In genomic region chr19:6397582-6398249, GRCm38 (mm10) we compare ENCODE assay signal across 9 mouse cellular contexts. TPM values are rescaled to one million over a fixed set of nuclear protein-coding genes. Genes with fewer than 3 reads are reported as not detected.
DNase-seq lines count a peak whose midpoint lies in the region; ATAC-seq and TF ChIP-seq lines count a peak whose summit lies in the region.
"Had no signal": no experiment of that assay in that cellular context is flagged by ENCODE, and none has a peak within 500 bp of the region (broad histone marks: within the 10 kb centered on the region; RNA-seq: fewer than 3 reads in every experiment).

No protein-coding gene starts in this region.

- no peak for ATAC-seq in hindbrain, embryonic 14.5 days (ENCODE audit: low FRiP score)

- H3K4me1 ChIP-seq in cerebellum, adult 2 months (ENCODE audit: control insufficient read depth, insufficient read depth, low read length), result peaks cover 5% of the 10 kb centered on the region; the same call in 1 of the 2 replicates
- H3K4me1 ChIP-seq in hindbrain, embryonic 14.5 days (replicated peaks; ENCODE audit: control insufficient read depth, insufficient read depth, low read length), result peaks cover 28% of the 10 kb centered on the region
- peaks cover 51% of the 10 kb centered on the region for H3K4me1 ChIP-seq in hindbrain, embryonic 10.5 days (replicated peaks)
- peaks cover 36% of the 10 kb centered on the region for H3K4me1 ChIP-seq in thymus, adult 2 months (replicated peaks; ENCODE audit: control insufficient read depth, insufficient read depth, low read length)

- H3K4me3 ChIP-seq in cerebellum, adult 2 months (replicated peaks; ENCODE audit: insufficient read depth, low read depth, low read length), result no peak overlapping the region
- H3K4me3 ChIP-seq in hindbrain, embryonic 14.5 days (replicated peaks; ENCODE audit: low read length), result no peak overlapping the region; the same call in 1 of the 2 replicates
- no peak overlapping the region for H3K4me3 ChIP-seq in hindbrain, embryonic 10.5 days
- H3K4me3 ChIP-seq in thymus, adult 2 months (ENCODE audit: control insufficient read depth, insufficient read depth, low read length), result peak overlapping the region; percentile 25

- peak; percentile 41 for DNase-seq in cerebellum, adult 11-12 months
- DNase-seq in cerebellum, adult 2 months, result no peak
- no peak for DNase-seq in hindbrain, embryonic 14.5 days (ENCODE audit: low spot score)
- no peak for DNase-seq in hindbrain, embryonic 10.5 days (ENCODE audit: low spot score)
- no peak for DNase-seq in thymus, adult 2 months
- DNase-seq in thymus, postnatal 0 days (ENCODE audit: low spot score), result no peak
- DNase-seq in natural killer cell, adult 2 months (ENCODE audit: low spot score in 2 of 2), result no peak
- no peak for DNase-seq in layer of hippocampus, adult 18-20 months (ENCODE audit: low spot score in 2 of 2)
- DNase-seq: layer of hippocampus, postnatal 36 days had no signal

- no peaks in the 10 kb centered on the region for H3K27me3 ChIP-seq in cerebellum, adult 2 months (ENCODE audit: control insufficient read depth, insufficient read depth, low read length)
- H3K27me3 ChIP-seq in hindbrain, embryonic 14.5 days (ENCODE audit: control insufficient read depth, insufficient read depth, low read length), result peaks cover 24% of the 10 kb centered on the region
- peaks cover 65% of the 10 kb centered on the region for H3K27me3 ChIP-seq in hindbrain, embryonic 10.5 days (ENCODE audit: insufficient read depth, poor library complexity, severe bottlenecking)
- H3K27me3 ChIP-seq in thymus, adult 2 months (ENCODE audit: control insufficient read depth, insufficient read depth, low read length), result no peaks in the 10 kb centered on the region

- no peak overlapping the region; the same call in 1 of the 2 replicates for H3K27ac ChIP-seq in cerebellum, adult 2 months (ENCODE audit: insufficient read depth, low read length)
- no peak overlapping the region for H3K27ac ChIP-seq in hindbrain, embryonic 14.5 days
- no peak overlapping the region for H3K27ac ChIP-seq in hindbrain, embryonic 10.5 days
- H3K27ac ChIP-seq in thymus, adult 2 months (ENCODE audit: control insufficient read depth, insufficient read depth, low read length), result peak overlapping the region; percentile 84

- H3K9me3 ChIP-seq in hindbrain, embryonic 14.5 days (ENCODE audit: control insufficient read depth, low read length), result no peaks in the 10 kb centered on the region
- no peaks in the 10 kb centered on the region for H3K9me3 ChIP-seq in hindbrain, embryonic 10.5 days

- H3K9ac ChIP-seq in hindbrain, embryonic 14.5 days, result no peak overlapping the region

- no peak for TF ChIP-seq CTCF in cerebellum, adult 2 months (IDR thresholded peaks at IDR 0.05; ENCODE audit: borderline replicate concordance, insufficient read depth, low read depth, low read length)
- TF ChIP-seq CTCF in thymus, adult 2 months (IDR thresholded peaks at IDR 0.05; ENCODE audit: borderline replicate concordance, control insufficient read depth, extremely low read depth, insufficient read depth, low read length, poor library complexity), result no peak

- peak overlapping the region; percentile 99; the same call in 1 of the 2 replicates for H3K4me2 ChIP-seq in hindbrain, embryonic 14.5 days (replicated peaks)

- 84% methylated on average over 22 of the region's 22 CpGs for whole genome bisulfite sequencing in cerebellum, adult 2 months
- WGBS in hindbrain, embryonic 14.5 days, result 83% methylated on average over 22 of the region's 22 CpGs
- 82% methylated on average over 22 of the region's 22 CpGs for WGBS in hindbrain, embryonic 10.5 days
- 81% methylated on average over 22 of the region's 22 CpGs for WGBS in thymus, adult 2 months

- H3K36me3 ChIP-seq in hindbrain, embryonic 14.5 days (replicated peaks; ENCODE audit: control insufficient read depth, insufficient read depth), result no peaks in the 10 kb centered on the region
- H3K36me3 ChIP-seq in hindbrain, embryonic 10.5 days, result peaks cover 3% of the 10 kb centered on the region; the same call in 1 of the 2 replicates
- H3K36me3 ChIP-seq in thymus, adult 2 months (ENCODE audit: control insufficient read depth, insufficient read depth, low read length), result no peaks in the 10 kb centered on the region

- no peak for TF ChIP-seq POLR2A in cerebellum, adult 2 months (IDR thresholded peaks at IDR 0.05; ENCODE audit: borderline replicate concordance, insufficient read depth, low read length)
- TF ChIP-seq POLR2A in thymus, adult 2 months (IDR thresholded peaks at IDR 0.05; ENCODE audit: control insufficient read depth, extremely low read depth, insufficient read depth, low read length, poor library complexity), result no peak

RNA-seq across cellular contexts. Expression of gene Rasgrp2, which starts 1.4 kb away (rescaled TPM):
- 78.5 and 90.1 TPM in 2 replicates for polyA plus RNA-seq in cerebellum, adult 2 months (2012; rRNA removed)
- polyA plus RNA-seq in hindbrain, embryonic 14.5 days (2014; fragmentation: Nextera tagmentation; extraction: Ambion mirVana), result 89.2 and 111 TPM in 2 replicates
- 20.5 and 20.7 TPM in 2 replicates for polyA plus RNA-seq in hindbrain, embryonic 10.5 days (2016; fragmentation: Nextera tagmentation; extraction: Ambion mirVana)
- polyA plus RNA-seq in thymus, adult 2 months (2012; rRNA removed), result 558 and 561 TPM in 2 replicates
- 195 and 206 TPM in 2 replicates for polyA plus RNA-seq in thymus, postnatal 0 days (2015; fragmentation: Nextera tagmentation; extraction: Ambion mirVana)
- total RNA-seq in layer of hippocampus, adult 18-20 months (2021), result 10 to 100 TPM; 29.4 to 32.4 TPM

RNA-seq across cellular contexts. Expression of gene Pygm, which starts 13.5 kb away (rescaled TPM):
- 90.1 and 101 TPM in 2 replicates for polyA plus RNA-seq in cerebellum, adult 2 months (2012; rRNA removed)
- 6.2 and 6.8 TPM in 2 replicates for polyA plus RNA-seq in hindbrain, embryonic 14.5 days (2014; fragmentation: Nextera tagmentation; extraction: Ambion mirVana)
- polyA plus RNA-seq in hindbrain, embryonic 10.5 days (2016; fragmentation: Nextera tagmentation; extraction: Ambion mirVana), result 1.3 and 1.9 TPM in 2 replicates
- 6.5 and 41.6 TPM in 2 replicates for polyA plus RNA-seq in thymus, adult 2 months (2012; rRNA removed)
- 4.2 and 6.3 TPM in 2 replicates for polyA plus RNA-seq in thymus, postnatal 0 days (2015; fragmentation: Nextera tagmentation; extraction: Ambion mirVana)
- 10 to 100 TPM; 26.4 to 27.2 TPM for total RNA-seq in layer of hippocampus, adult 18-20 months (2021)

RNA-seq across cellular contexts. Expression of gene Nrxn2, which starts 20.8 kb away (rescaled TPM):
- polyA plus RNA-seq in cerebellum, adult 2 months (2012; rRNA removed), result 420 and 504 TPM in 2 replicates
- polyA plus RNA-seq in hindbrain, embryonic 14.5 days (2014; fragmentation: Nextera tagmentation; extraction: Ambion mirVana), result 60.6 and 66.4 TPM in 2 replicates
- polyA plus RNA-seq in hindbrain, embryonic 10.5 days (2016; fragmentation: Nextera tagmentation; extraction: Ambion mirVana), result 4.4 and 13.2 TPM in 2 replicates
- 1.2 and 1.5 TPM in 2 replicates for polyA plus RNA-seq in thymus, adult 2 months (2012; rRNA removed)
- polyA plus RNA-seq in thymus, postnatal 0 days (2015; fragmentation: Nextera tagmentation; extraction: Ambion mirVana), result 0.10 and 0.24 TPM in 2 replicates
- total RNA-seq in layer of hippocampus, adult 18-20 months (2021), result 100 to 1,000 TPM; 415 to 436 TPM

RNA-seq across cellular contexts. Expression of gene Sf1, which starts 34.2 kb away (rescaled TPM):
- 175 and 196 TPM in 2 replicates for polyA plus RNA-seq in cerebellum, adult 2 months (2012; rRNA removed)
- polyA plus RNA-seq in hindbrain, embryonic 14.5 days (2014; fragmentation: Nextera tagmentation; extraction: Ambion mirVana), result 103 and 112 TPM in 2 replicates
- 198 and 221 TPM in 2 replicates for polyA plus RNA-seq in hindbrain, embryonic 10.5 days (2016; fragmentation: Nextera tagmentation; extraction: Ambion mirVana)
- polyA plus RNA-seq in thymus, adult 2 months (2012; rRNA removed), result 365 and 553 TPM in 2 replicates
- 104 and 126 TPM in 2 replicates for polyA plus RNA-seq in thymus, postnatal 0 days (2015; fragmentation: Nextera tagmentation; extraction: Ambion mirVana)
- 100 to 1,000 TPM; 196 to 207 TPM for total RNA-seq in layer of hippocampus, adult 18-20 months (2021)

RNA-seq across cellular contexts. Expression of gene Map4k2, which starts 56.8 kb away (rescaled TPM):
- 317 and 326 TPM in 2 replicates for polyA plus RNA-seq in cerebellum, adult 2 months (2012; rRNA removed)
- polyA plus RNA-seq in hindbrain, embryonic 14.5 days (2014; fragmentation: Nextera tagmentation; extraction: Ambion mirVana), result 12.4 and 15.4 TPM in 2 replicates
- polyA plus RNA-seq in hindbrain, embryonic 10.5 days (2016; fragmentation: Nextera tagmentation; extraction: Ambion mirVana), result 13.1 and 14.7 TPM in 2 replicates
- 1,004 and 1,040 TPM in 2 replicates for polyA plus RNA-seq in thymus, adult 2 months (2012; rRNA removed)
- polyA plus RNA-seq in thymus, postnatal 0 days (2015; fragmentation: Nextera tagmentation; extraction: Ambion mirVana), result 49.6 and 57.3 TPM in 2 replicates
- 10 to 100 TPM; 82.2 to 89.6 TPM for total RNA-seq in layer of hippocampus, adult 18-20 months (2021)
